Mouse (Mus musculus): ENCODE data around the gene 1700012A03Rik.

The 1700012A03Rik gene

GRCm38 (mm10) chr6:32049951-32050345, at the start of gene 1700012A03Rik:
Gene 1700012A03Rik, plus strand, starts transcription at chr6:32050246.
- DNase-seq (ENCODE audit: low spot score in 2 of 2) = no peak

GRCm38 (mm10) chr6:32004228-32004627, 45.8 kb upstream of the 1700012A03Rik start:
- no peak for DNase-seq (ENCODE audit: low spot score in 2 of 2)

GRCm38 (mm10) chr6:32005914-32006313, 44.1 kb upstream of the 1700012A03Rik start:
- no peak for DNase-seq (ENCODE audit: low spot score in 2 of 2)

GRCm38 (mm10) chr6:32006382-32006781, 43.7 kb upstream of the 1700012A03Rik start:
- no peak for DNase-seq (ENCODE audit: low spot score in 2 of 2)

GRCm38 (mm10) chr6:32007336-32007735, 42.7 kb upstream of the 1700012A03Rik start:
- DNase-seq (ENCODE audit: low spot score in 2 of 2) = peak in 1 of 2 experiments; percentile 19

- DNase-seq (ENCODE audit: low spot score in 2 of 2) = no peak
These were observed 33.2 kb upstream of the 1700012A03Rik start for GRCm38 (mm10) chr6:32016841-32017240.

- DNase-seq (ENCODE audit: low spot score in 2 of 2) = no peak
These were observed 32.5 kb upstream of the 1700012A03Rik start for GRCm38 (mm10) chr6:32017406-32018104.

- no peak for DNase-seq (ENCODE audit: low spot score in 2 of 2)
These were observed 32.0 kb upstream of the 1700012A03Rik start for GRCm38 (mm10) chr6:32018105-32018446.

GRCm38 (mm10) chr6:32021853-32022536, 28.1 kb upstream of the 1700012A03Rik start:
- no peak for DNase-seq (ENCODE audit: low spot score in 2 of 2)

GRCm38 (mm10) chr6:32022537-32022869, 27.5 kb upstream of the 1700012A03Rik start:
- DNase-seq (ENCODE audit: low spot score in 2 of 2) = no peak

- DNase-seq (ENCODE audit: low spot score in 2 of 2) = no peak
These were observed 21.6 kb upstream of the 1700012A03Rik start for GRCm38 (mm10) chr6:32028228-32029009.

GRCm38 (mm10) chr6:32034226-32034625, 15.8 kb upstream of the 1700012A03Rik start:
- no peak for DNase-seq (ENCODE audit: low spot score in 2 of 2)

GRCm38 (mm10) chr6:32045344-32045743, 4.7 kb upstream of the 1700012A03Rik start:
- DNase-seq (ENCODE audit: low spot score in 2 of 2) = no peak

- no peak for DNase-seq (ENCODE audit: low spot score in 2 of 2)
These were observed 643 bp upstream of the 1700012A03Rik start for GRCm38 (mm10) chr6:32049256-32049950.

- no peak for DNase-seq (ENCODE audit: low spot score in 2 of 2)
These were observed 2.3 kb downstream of the 1700012A03Rik start for GRCm38 (mm10) chr6:32052135-32052915.

- DNase-seq (ENCODE audit: low spot score in 2 of 2) = no peak
These were observed 6.5 kb downstream of the 1700012A03Rik start for GRCm38 (mm10) chr6:32056525-32056924.

- DNase-seq (ENCODE audit: low spot score in 2 of 2) = no peak
These were observed 8.5 kb downstream of the 1700012A03Rik start for GRCm38 (mm10) chr6:32058571-32058970.

GRCm38 (mm10) chr6:32060641-32061040, 10.6 kb downstream of the 1700012A03Rik start:
- no peak for DNase-seq (ENCODE audit: low spot score in 2 of 2)

GRCm38 (mm10) chr6:32061266-32061665, 11.2 kb downstream of the 1700012A03Rik start:
- no peak for DNase-seq (ENCODE audit: low spot score in 2 of 2)

- no peak for DNase-seq (ENCODE audit: low spot score in 2 of 2)
These were observed 15.9 kb downstream of the 1700012A03Rik start for GRCm38 (mm10) chr6:32065789-32066510.

GRCm38 (mm10) chr6:32072161-32072560, 22.1 kb downstream of the 1700012A03Rik start:
- DNase-seq (ENCODE audit: low spot score in 2 of 2) = no peak
